Mouse (Mus musculus) hindbrain, embryonic 13.5 days (tissue): Measurements from ENCODE around the gene Mthfd2l. TPM values are rescaled to one million over a fixed set of nuclear protein-coding genes. Genes with fewer than 3 reads are reported as not detected.

ENCODE experiments used
- ATAC-seq: fragments of 200-750 bp; cut with Nextera tagmentation; 2 replicates; pipeline ENCODE4 v1.8.0; 2017; ENCODE audit warnings: moderate TSS enrichment; ENCODE audit not compliant: low FRiP score
- H3K27ac ChIP-seq: fragments of 300-500 bp; sonication (generic); 2 replicates; pipeline ENCODE4 v1.5.1; 2015; ENCODE audit warnings: inconsistent platforms, mild to moderate bottlenecking, moderate library complexity
- H3K27me3 ChIP-seq: fragments of 300-500 bp; sonication (generic); 2 replicates; pipeline ENCODE4 v1.6.1; 2015; ENCODE audit warnings: mild to moderate bottlenecking, inconsistent platforms
- H3K36me3 ChIP-seq: fragments of 300-500 bp; sonication (generic); 2 replicates; pipeline ENCODE4 v1.6.1; 2015; ENCODE audit warnings: mild to moderate bottlenecking, inconsistent platforms
- H3K4me1 ChIP-seq: fragments of 300-500 bp; sonication (generic); replicated peaks from 2 replicates; pipeline ENCODE4 v1.6.1; 2015; ENCODE audit warnings: inconsistent platforms
- H3K4me2 ChIP-seq: fragments of 300-500 bp; sonication (generic); 2 replicates; pipeline ENCODE4 v1.6.1; 2015; ENCODE audit warnings: inconsistent platforms, mild to moderate bottlenecking, moderate library complexity
- H3K4me3 ChIP-seq: fragments of 300-500 bp; sonication (generic); 2 replicates; pipeline ENCODE4 v1.5.1; 2015; ENCODE audit warnings: mild to moderate bottlenecking, inconsistent platforms
- H3K9ac ChIP-seq: fragments of 300-500 bp; sonication (generic); 2 replicates; pipeline ENCODE4 v1.6.1; 2015; ENCODE audit warnings: mild to moderate bottlenecking, inconsistent platforms
- H3K9me3 ChIP-seq: fragments of 300-500 bp; sonication (generic); 2 replicates; pipeline ENCODE4 v1.6.1; 2016; ENCODE audit warnings: inconsistent platforms
- WGBS: fragments of 180-500 bp; shearing (Covaris S2); methylation state at CpG from one replicate; pipeline ENCODE4 v1.1.7; 2015; 5-methylcytosine and 5-hydroxymethylcytosine counted together
- polyA plus RNA-seq: library from polyadenylated mRNA; unstranded; fragments of >200 nt; fragmentation: Nextera tagmentation; extraction: Ambion mirVana; gene quantifications from 2 replicates; pipeline ENCODE4 v1.2.1, GENCODE M21; 2015

Mthfd2l gene
- polyA plus RNA-seq, 1 experiment from 2014 or later = 77.7 TPM

- Histone ChIP-seq H3K9ac (no peak overlapping the region), H3K4me3 (no peak overlapping the region), H3K27ac (no peak overlapping the region), H3K4me1 (no peaks in the 10 kb centered on the region), H3K4me2 (no peak overlapping the region), H3K27me3 (no peaks in the 10 kb centered on the region), H3K9me3 (no peaks in the 10 kb centered on the region), H3K36me3 (no peaks in the 10 kb centered on the region)
- 74% methylated on average over 1 of the region's 1 CpGs for WGBS
- ATAC-seq = no peak
Observed at GRCm38 (mm10) chr5:91027840-91028239, 96.9 kb downstream of the Mthfd2l start.

DNA sequence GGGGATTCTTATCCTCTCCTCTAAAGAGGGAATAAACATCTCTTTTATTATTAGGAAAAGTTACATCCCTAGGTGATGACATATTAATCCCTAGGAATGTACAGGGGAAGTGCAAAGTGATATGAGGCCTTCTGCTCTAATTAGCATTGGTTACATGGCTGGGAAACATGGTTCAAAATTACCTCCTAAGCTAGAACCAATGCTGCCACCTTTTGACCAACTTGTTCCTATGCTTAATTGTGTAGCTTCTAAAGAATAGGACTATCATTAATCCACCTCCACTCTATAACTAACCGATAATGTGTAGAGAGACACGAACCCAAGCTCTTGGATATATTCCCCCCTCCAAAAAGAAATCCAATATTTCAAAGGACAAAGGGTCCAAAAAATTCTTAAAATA is 99.7 kb downstream of the Mthfd2l start:
- no peak for ATAC-seq
- 96% methylated on average over 2 of the region's 2 CpGs for WGBS

DNA sequence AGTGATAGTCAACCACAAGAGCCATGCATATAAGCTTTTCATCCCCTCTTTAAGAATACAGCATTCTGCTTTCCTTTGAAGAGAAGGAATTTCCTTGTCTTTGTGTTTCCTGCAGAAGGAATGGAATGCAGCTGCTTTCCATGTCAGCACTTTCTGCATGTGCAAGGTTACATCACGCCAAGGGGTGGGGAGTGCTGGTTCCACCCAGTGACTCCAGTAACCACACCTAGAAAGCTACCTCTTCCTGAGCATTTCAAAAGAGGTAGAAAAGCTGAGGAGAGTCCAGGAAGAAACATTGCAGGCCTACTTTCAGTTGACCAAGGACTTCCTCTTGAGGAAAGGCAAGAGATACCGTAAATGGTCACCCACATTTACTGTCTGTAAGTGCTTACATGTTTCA is 104.4 kb downstream of the Mthfd2l start:
- Histone ChIP-seq H3K4me1 (no peaks in the 10 kb centered on the region), H3K36me3 (no peaks in the 10 kb centered on the region), H3K4me2 (no peak overlapping the region), H3K4me3 (no peak overlapping the region), H3K27me3 (no peaks in the 10 kb centered on the region), H3K27ac (no peak overlapping the region), H3K9me3 (no peaks in the 10 kb centered on the region), H3K9ac (no peak overlapping the region)
- WGBS = 88% methylated on average over 2 of the region's 2 CpGs
- no peak for ATAC-seq

More for the DNA sequence above, 99.7 kb downstream of the Mthfd2l start:
- Histone ChIP-seq H3K27ac (no peak overlapping the region), H3K4me2 (no peak overlapping the region), H3K4me3 (no peak overlapping the region), H3K27me3 (no peaks in the 10 kb centered on the region), H3K9ac (no peak overlapping the region), H3K36me3 (no peaks in the 10 kb centered on the region), H3K9me3 (no peaks in the 10 kb centered on the region), H3K4me1 (no peaks in the 10 kb centered on the region)

- Histone ChIP-seq H3K36me3 (no peaks in the 10 kb centered on the region), H3K4me1 (no peaks in the 10 kb centered on the region), H3K4me2 (no peak overlapping the region), H3K4me3 (no peak overlapping the region), H3K27ac (no peak overlapping the region), H3K27me3 (no peaks in the 10 kb centered on the region), H3K9me3 (no peaks in the 10 kb centered on the region), H3K9ac (no peak overlapping the region)
- no peak for ATAC-seq
- WGBS = 96% methylated on average over 4 of the region's 4 CpGs
Observed at GRCm38 (mm10) chr5:91036628-91037027, 105.7 kb downstream of the Mthfd2l start.

DNA sequence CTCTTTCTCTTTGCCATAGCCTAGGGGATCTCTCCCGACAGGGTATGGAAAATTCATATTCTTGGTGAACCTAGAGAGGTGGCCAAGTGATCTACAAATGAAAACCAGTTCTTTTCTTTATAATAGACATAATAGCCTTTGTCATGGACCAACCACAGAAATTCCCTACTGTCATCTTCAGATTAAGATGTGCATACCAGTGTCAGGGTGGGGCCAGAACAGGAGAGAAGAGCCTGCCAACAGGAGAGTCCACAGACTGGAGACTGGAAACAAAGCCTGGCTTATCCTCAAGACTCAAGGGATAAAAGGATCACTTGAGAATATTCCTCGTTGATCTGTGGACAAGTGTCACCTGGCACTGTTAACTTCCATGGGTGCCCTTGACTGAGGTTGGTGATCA is 106.8 kb downstream of the Mthfd2l start:
- Histone ChIP-seq H3K9ac (no peak overlapping the region), H3K27ac (no peak overlapping the region), H3K36me3 (no peaks in the 10 kb centered on the region), H3K4me3 (no peak overlapping the region), H3K4me1 (no peaks in the 10 kb centered on the region), H3K27me3 (no peaks in the 10 kb centered on the region), H3K9me3 (no peaks in the 10 kb centered on the region), H3K4me2 (no peak overlapping the region)
- 77% methylated on average over 2 of the region's 2 CpGs for WGBS
- no peak for ATAC-seq

DNA sequence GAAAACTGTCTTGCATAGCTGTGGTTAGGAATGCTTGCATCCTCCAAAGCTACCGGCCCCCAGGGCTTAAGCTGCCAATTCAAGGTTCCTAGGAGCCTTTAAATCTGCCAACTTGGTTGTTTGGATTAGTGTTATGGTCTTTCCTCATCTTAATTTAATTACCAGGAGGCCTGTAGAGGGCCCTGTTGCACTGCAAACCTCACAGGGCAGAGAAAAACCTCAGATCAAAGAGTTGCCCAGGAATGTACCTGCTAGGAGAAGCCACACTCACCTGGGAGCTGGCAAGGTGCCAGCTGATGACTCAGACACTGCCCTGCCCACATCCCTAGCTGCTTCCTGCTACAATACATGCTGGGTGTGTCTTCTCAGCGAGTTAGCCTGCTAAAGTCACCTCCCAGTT is 107.6 kb downstream of the Mthfd2l start:
- 30% methylated on average over 2 of the region's 2 CpGs for WGBS
- Histone ChIP-seq H3K4me2 (no peak overlapping the region), H3K36me3 (no peaks in the 10 kb centered on the region), H3K9me3 (no peaks in the 10 kb centered on the region), H3K27ac (no peak overlapping the region), H3K4me1 (no peaks in the 10 kb centered on the region), H3K27me3 (no peaks in the 10 kb centered on the region), H3K9ac (no peak overlapping the region), H3K4me3 (no peak overlapping the region)
- no peak for ATAC-seq

DNA sequence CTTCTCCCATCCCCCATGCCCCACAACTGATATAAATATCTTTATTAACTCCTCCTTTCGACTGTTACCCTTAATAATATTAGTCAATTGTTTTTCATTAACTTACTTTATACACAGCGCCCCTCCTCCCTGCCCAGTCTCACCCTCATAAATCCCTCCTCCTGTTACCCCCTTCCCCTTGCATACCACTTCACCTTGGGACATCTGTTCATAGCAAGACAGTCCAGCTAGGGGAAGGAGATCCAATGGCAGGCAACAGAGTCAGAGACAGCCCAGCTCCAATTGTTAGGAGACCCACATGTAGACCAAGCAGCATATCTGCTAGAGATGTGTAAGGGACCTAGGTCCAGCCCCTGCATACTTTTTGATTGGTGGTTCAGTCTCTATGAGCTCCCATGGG is 108.0 kb downstream of the Mthfd2l start:
- no peak overlapping the region for H3K4me2 ChIP-seq
- H3K4me3 ChIP-seq = no peak overlapping the region
- H3K27ac ChIP-seq = no peak overlapping the region
- H3K27me3 ChIP-seq = no peaks in the 10 kb centered on the region
- no peaks in the 10 kb centered on the region for H3K9me3 ChIP-seq
- ATAC-seq = no peak
- H3K36me3 ChIP-seq = no peaks in the 10 kb centered on the region
- no peaks in the 10 kb centered on the region for H3K4me1 ChIP-seq
- H3K9ac ChIP-seq = no peak overlapping the region
- WGBS = 90% methylated on average over 2 of the region's 2 CpGs

- Histone ChIP-seq H3K27ac (no peak overlapping the region), H3K27me3 (no peaks in the 10 kb centered on the region), H3K9me3 (no peaks in the 10 kb centered on the region), H3K4me3 (no peak overlapping the region), H3K4me2 (no peak overlapping the region), H3K4me1 (no peaks in the 10 kb centered on the region), H3K36me3 (no peaks in the 10 kb centered on the region), H3K9ac (no peak overlapping the region)
- 87% methylated on average over 6 of the region's 6 CpGs for WGBS
- ATAC-seq = no peak
Observed at GRCm38 (mm10) chr5:91047987-91048386, 117.1 kb downstream of the Mthfd2l start.

GRCm38 (mm10) chr5:91048397-91048796 is 117.5 kb downstream of the Mthfd2l start:
- Histone ChIP-seq H3K4me2 (no peak overlapping the region), H3K27ac (no peak overlapping the region), H3K9me3 (no peaks in the 10 kb centered on the region), H3K9ac (no peak overlapping the region), H3K4me1 (no peaks in the 10 kb centered on the region), H3K36me3 (no peaks in the 10 kb centered on the region), H3K4me3 (no peak overlapping the region), H3K27me3 (no peaks in the 10 kb centered on the region)
- ATAC-seq = no peak
- WGBS = 94% methylated on average over 8 of the region's 8 CpGs

Other genes with a start within 250 kb of the Mthfd2l start
- gene Cxcl5, start 171.8 kb upstream of the Mthfd2l start, polyA plus RNA-seq = 0.14 and 0.17 TPM in 2 replicates
- 4.0 and 4.4 TPM in 2 replicates for gene Ppbp, start 162.6 kb upstream of the Mthfd2l start, polyA plus RNA-seq
- 43.6 and 55.5 TPM in 2 replicates for gene Pf4, start 158.7 kb upstream of the Mthfd2l start, polyA plus RNA-seq
- gene Cxcl3, start 145.0 kb upstream of the Mthfd2l start, polyA plus RNA-seq = not detected in 2 replicates
- gene Cxcl15, start 136.6 kb upstream of the Mthfd2l start, polyA plus RNA-seq = not detected in 2 replicates
- 0.21 TPM in 1 of 2 replicates, not detected in the other for gene Cxcl1, start 39.9 kb upstream of the Mthfd2l start, polyA plus RNA-seq
- not detected in 2 replicates for gene Cxcl2, start 27.2 kb upstream of the Mthfd2l start, polyA plus RNA-seq
- gene Epgn, start 96.3 kb downstream of the Mthfd2l start, polyA plus RNA-seq = not detected in 2 replicates
- gene Ereg, start 143.5 kb downstream of the Mthfd2l start, polyA plus RNA-seq = not detected in 2 replicates
- 0.18 and 0.38 TPM in 2 replicates for gene Areg, start 208.5 kb downstream of the Mthfd2l start, polyA plus RNA-seq